Mouse (Mus musculus) embryonic fibroblast, embryonic 13.5 days (primary cell): ENCODE measurements at regions not wholly inside any gene's neighbourhood (a gene's known extent, or its start where the extent isn't known, plus 50 kb on each side); places are given as distances from the start of the nearest gene placed in this dataset.

ENCODE experiments used
- H3K27ac ChIP-seq: 2 replicates; pipeline ENCODE4 v1.5.1; 2012; ENCODE audit warnings: low read length, control low read depth, inconsistent platforms; ENCODE audit not compliant: insufficient read depth
- H3K4me1 ChIP-seq: 2 replicates; pipeline ENCODE4 v1.6.1; 2011; ENCODE audit warnings: low read length; ENCODE audit not compliant: control insufficient read depth, insufficient read depth
- H3K4me3 ChIP-seq: 2 replicates; pipeline ENCODE4 v1.5.1; 2011; ENCODE audit warnings: mild to moderate bottlenecking, control low read depth, low read length; ENCODE audit not compliant: insufficient read depth
- CTCF ChIP-seq: IDR thresholded peaks from 2 replicates; pipeline ENCODE4 v1.5.1; 2011; ENCODE audit warnings: mild to moderate bottlenecking, control low read depth, low read length, moderate library complexity, borderline replicate concordance; ENCODE audit not compliant: insufficient read depth
- POLR2A ChIP-seq: IDR thresholded peaks from 2 replicates; pipeline ENCODE4 v1.6.1; 2011; ENCODE audit warnings: low read depth, mild to moderate bottlenecking, control low read depth, low read length, moderate library complexity

DNA sequence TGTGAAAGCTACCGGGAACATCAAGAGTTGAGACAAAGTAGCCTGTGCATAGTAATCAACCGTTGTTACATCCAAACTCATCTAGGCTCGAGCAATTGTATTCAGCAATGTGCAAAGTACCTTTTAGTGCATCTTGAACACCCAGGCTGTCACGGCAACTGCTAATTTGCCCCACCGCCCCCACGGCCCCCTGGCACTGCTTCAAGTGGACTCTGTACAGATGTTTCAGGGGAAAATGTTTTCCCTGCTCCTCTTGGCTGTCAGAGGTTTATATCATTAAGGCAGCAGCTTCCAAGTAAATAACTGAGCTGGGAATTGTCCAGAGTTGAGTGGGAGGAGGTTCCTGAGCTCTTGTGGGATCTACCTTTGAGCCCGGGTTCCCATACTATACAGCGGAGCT, 107.4 kb downstream of the Rpap3 start:
- Histone ChIP-seq H3K4me3 (no peak overlapping the region), H3K4me1 (no peaks in the 10 kb centered on the region), H3K27ac (no peak overlapping the region)
- no peak for TF ChIP-seq POLR2A
- no peak for TF ChIP-seq CTCF

DNA sequence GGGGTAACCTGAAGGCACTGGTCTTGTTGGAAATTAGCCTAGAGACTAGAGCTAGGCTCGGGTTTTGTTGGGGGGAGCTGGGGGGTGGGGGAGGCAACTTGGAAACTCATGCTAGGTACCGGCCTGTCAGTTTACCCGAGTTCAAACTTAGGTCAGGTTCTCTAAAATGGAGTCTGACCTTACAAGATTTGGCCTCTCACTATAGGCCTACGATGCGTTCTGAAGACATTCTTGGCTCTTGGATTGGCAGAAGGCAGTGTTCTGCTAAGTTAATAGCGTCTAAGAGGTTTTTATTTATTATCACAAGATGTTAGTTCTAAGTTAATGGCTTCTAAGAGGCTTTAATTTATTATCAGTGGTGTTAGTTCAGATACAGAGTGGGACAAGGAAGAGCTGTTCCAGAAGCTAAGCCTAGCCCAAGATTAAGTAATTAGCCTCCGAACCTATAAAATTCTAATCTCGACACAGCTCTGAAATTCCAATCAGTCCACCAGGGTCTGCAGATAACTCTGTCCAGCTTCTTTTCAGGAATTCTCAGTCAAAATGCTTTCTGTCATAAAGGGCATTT, 109.0 kb downstream of the Rpap3 start:
- Histone ChIP-seq H3K4me1 (no peaks in the 10 kb centered on the region), H3K4me3 (no peak overlapping the region), H3K27ac (no peak overlapping the region)
- no peak for TF ChIP-seq POLR2A

DNA sequence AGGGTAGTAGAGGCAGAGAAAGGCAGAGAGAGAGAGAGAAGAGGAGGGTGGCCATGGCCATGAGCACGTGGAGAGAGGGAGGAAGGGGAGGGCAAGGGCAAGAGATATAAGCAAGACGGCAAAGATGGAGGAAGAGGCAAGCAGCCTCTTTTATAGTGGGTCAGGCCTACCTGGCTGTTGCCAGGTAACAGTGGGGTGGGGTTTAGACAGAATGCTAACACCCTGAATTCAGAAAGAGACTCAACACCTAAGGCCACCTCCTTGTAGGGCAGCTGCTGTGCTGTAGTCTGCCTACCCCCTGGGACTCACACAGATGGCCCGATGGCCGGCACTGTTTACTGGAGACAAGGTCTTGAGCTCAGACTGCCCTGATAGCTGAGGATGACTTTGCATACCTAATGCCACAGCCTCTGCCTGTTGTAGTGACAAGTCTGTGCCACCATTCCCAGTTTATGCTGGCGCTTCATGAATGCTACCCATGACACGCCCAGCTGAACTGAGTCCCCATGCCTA, 110.3 kb downstream of the Rpap3 start:
- Histone ChIP-seq H3K4me1 (no peaks in the 10 kb centered on the region), H3K4me3 (no peak overlapping the region), H3K27ac (no peak overlapping the region)
- TF ChIP-seq POLR2A (no peak), CTCF (no peak)

DNA sequence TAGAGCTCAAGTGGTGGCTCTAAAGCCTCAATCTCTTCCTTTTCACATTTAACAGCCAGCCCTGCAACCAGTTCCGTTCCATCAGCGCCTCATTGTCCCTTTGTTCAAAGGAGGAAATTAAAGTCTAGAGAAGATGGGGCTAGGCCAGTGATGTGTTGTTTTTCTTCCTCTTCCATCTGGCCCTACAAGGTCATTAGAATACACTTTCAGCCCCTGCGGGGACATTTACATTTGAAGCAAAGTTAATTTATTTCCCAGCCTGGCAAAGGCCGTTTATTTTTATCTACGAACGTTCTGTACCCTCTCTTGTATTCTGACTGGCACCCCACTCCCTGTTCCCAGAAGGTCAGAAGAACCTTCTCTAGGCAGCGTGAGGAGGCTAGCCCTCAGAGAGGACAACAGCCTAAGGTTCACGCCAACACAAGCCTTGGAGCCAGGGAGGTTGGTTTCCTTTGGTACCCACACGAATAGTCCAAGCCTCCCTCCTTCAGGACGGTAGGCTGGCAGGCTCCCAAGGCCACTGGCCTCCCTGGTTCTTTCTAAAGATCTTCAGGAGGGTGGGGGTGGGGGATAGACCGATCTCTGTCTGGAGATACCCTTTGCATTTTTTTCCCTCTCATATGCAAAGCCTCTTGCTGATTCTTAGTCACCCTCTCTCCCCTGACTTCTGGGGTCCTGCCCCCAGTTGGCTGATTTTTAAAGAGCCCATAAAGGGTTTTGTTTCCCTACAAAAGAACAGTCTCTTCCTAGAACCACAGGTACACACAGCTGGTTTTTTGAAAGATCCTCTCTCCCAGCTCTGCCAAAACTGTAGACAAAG, 111.6 kb downstream of the Rpap3 start:
- Histone ChIP-seq H3K27ac (no peak overlapping the region), H3K4me3 (no peak overlapping the region), H3K4me1 (no peaks in the 10 kb centered on the region)
- TF ChIP-seq POLR2A (no peak), CTCF (no peak)

DNA sequence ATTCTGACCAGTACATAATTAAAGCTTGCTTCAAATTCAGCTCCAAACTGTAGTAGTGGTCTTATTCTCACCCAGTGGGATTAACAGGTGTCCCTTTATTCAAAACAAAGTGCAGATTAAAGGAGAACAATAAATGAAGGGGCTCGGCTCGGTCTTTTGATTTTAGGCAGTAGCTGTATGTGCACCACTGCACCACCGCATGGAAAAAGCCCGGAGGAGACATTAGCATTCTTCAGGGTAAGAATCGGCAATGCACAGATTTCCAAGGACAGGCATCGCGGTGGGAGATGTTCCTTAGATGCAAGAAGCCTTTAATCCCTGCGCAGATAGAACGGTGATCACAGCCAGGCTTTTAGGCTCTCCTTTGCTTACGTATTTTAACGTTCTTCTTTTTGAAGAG, 112.8 kb downstream of the Rpap3 start:
- Histone ChIP-seq H3K4me1 (no peaks in the 10 kb centered on the region), H3K27ac (no peak overlapping the region), H3K4me3 (no peak overlapping the region)
- TF ChIP-seq CTCF (no peak), POLR2A (no peak)

DNA sequence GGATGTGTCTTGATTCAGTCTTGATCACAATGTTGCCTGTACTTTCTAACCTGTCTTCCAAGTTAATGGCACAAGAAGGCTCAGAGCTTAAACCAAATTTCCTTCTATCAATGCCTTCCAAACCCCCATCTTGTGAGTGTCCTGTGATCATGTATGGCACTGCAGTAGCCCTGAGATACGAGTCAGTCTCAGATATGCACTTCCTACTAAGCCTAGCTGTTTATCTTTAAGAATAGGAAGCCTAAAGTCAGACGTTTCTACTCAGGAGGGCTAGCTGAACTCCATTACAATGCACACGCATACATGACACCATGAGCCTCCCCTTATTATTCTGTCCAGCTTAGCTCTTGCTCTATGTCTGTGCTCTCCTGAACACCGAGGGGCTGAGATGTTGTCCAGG, 114.2 kb downstream of the Rpap3 start:
- H3K27ac ChIP-seq: no peak overlapping the region
- H3K4me3 ChIP-seq: no peak overlapping the region
- no peaks in the 10 kb centered on the region for H3K4me1 ChIP-seq
- no peak for TF ChIP-seq POLR2A
- no peak for TF ChIP-seq CTCF

DNA sequence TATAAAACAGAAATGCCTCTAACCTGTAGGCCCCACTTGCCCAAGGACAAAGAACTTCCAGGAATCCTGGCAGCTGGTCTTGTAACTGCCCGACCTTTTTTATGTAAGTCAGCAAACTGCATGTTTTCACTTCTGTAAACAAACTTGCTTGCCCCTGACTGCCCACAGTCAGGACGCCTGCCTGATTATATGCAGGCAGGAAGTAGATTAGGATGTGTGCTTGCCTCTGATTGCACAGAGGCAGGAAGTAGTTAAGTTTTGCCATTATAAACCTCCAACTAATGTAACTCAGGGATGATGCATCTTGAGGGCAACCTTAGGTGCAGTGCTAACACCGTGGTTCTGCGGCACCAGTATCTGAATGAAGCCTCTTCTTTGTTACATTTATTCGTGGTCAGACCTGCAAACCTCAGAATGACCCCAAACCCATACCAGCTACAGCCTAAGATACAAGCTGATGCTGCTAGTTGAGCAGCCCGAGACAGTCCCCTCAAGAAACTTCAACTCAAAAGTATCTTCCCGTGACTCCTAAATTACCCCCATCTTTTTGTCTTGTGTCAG, 114.8 kb downstream of the Rpap3 start:
- H3K27ac ChIP-seq: no peak overlapping the region
- H3K4me1 ChIP-seq: no peaks in the 10 kb centered on the region
- TF ChIP-seq CTCF: no peak
- no peak for TF ChIP-seq POLR2A
- no peak overlapping the region for H3K4me3 ChIP-seq

DNA sequence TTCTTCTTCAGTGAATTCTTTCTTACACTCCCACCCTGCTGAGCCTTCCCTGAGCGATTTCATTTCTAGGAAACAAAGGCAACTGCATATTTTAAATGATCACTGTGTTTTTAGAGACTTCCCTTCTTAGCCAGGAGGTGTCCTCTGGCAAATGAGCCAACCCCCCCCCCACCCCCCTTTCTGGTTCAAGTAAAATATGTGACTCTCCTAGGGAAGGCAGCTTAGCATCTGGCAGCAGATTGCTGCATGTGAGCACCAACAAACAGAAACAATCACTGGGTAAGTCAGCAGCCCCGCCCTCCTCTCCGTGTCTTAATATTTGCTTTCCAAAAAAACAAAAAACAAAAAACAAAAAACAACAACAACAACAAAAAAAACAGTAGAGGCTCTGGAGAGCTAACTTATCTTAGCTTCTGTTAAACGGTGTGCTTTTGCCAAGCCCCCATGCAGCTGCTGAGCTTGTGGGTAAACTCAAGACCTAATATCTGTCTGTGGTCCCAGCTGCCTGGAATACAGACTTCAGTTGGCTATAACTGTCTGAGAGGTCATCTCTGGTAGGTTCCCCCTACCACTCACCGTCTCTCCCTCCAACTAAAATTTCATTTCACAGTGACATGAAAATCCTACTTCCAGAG, 117.9 kb downstream of the Rpap3 start:
- TF ChIP-seq POLR2A: no peak
- TF ChIP-seq CTCF: no peak
- H3K4me3 ChIP-seq: no peak overlapping the region
- no peak overlapping the region for H3K27ac ChIP-seq
- no peaks in the 10 kb centered on the region for H3K4me1 ChIP-seq

DNA sequence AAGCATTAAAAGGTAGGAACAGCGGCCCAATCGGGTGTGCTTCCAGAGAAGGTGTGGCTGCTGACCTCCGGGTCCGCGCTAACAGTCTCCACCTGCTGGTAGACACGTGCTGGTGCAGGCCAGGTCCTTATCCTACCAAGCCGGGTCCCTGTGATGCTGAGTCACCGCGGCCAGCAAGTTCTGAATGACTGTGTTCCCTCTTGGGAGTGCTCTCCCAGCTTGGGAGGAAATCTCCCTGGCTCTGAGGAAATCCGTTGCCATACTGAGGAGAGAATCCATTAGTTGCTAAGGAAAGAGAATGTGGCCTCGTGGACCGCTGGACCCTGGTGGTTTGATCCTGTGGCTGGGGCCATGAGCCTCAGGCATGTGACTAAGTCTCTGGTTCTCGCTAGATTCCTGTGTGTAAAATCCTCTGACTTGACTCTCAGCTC, 123.9 kb downstream of the Rpap3 start:
- H3K27ac ChIP-seq: no peak overlapping the region
- H3K4me3 ChIP-seq: no peak overlapping the region
- H3K4me1 ChIP-seq: 0 out of 2 replicates have a peak, but pooled peaks cover 2% of the 10 kb centered on the region
- TF ChIP-seq CTCF: peak; percentile 76; the same call in 1 of the 2 replicates
- TF ChIP-seq POLR2A: no peak
